Mouse (Mus musculus) embryonic facial prominence, embryonic 11.5 days (tissue): ENCODE measurements around the gene Dkkl1. TPM values are rescaled to one million over a fixed set of nuclear protein-coding genes. Genes with fewer than 3 reads are reported as not detected.
"Not testable (repeated sequence)": the region's sequence is repeated elsewhere in the genome, so short reads cannot be mapped to it uniquely, and the experiment has no call there.

Experiments
- ATAC-seq: fragments of 200-750 bp; cut with Nextera tagmentation; replicated peaks from 2 replicates; pipeline ENCODE4 v1.8.0; 2017; ENCODE audit warnings: low read depth; ENCODE audit not compliant: insufficient number of reproducible peaks, low FRiP score, low TSS enrichment
- DNase-seq: peaks from one replicate; pipeline ENCODE4 v3.0.0-alpha.2; 2015; ENCODE audit warnings: low spot score
- H3K27ac ChIP-seq: fragments of 300-500 bp; sonication (generic); replicated peaks from 2 replicates; pipeline ENCODE4 v1.5.1; 2014; ENCODE audit warnings: mild to moderate bottlenecking, low read depth, low read length, control low read depth
- H3K27me3 ChIP-seq: fragments of 300-500 bp; sonication (generic); 2 replicates; pipeline ENCODE4 v1.6.1; 2014; ENCODE audit warnings: mild to moderate bottlenecking, low read length, moderate library complexity, mixed read lengths; ENCODE audit not compliant: control insufficient read depth, insufficient read depth
- H3K36me3 ChIP-seq: fragments of 300-500 bp; sonication (generic); replicated peaks from 2 replicates; pipeline ENCODE4 v1.6.1; 2014; ENCODE audit warnings: low read depth, mild to moderate bottlenecking, low read length, moderate library complexity, mixed read lengths; ENCODE audit not compliant: control insufficient read depth, insufficient read depth
- H3K4me1 ChIP-seq: fragments of 300-500 bp; sonication (generic); 2 replicates; pipeline ENCODE4 v1.6.1; 2014; ENCODE audit warnings: low read length, mixed read lengths; ENCODE audit not compliant: control insufficient read depth, insufficient read depth
- H3K4me2 ChIP-seq: fragments of 300-500 bp; sonication (generic); 2 replicates; pipeline ENCODE4 v1.6.1; 2014; ENCODE audit warnings: low read depth, mild to moderate bottlenecking, control low read depth, low read length, moderate library complexity
- H3K4me3 ChIP-seq: fragments of 300-500 bp; sonication (generic); 2 replicates; pipeline ENCODE4 v1.5.1; 2014; ENCODE audit warnings: low read depth, low read length, control low read depth
- H3K9ac ChIP-seq: fragments of 300-500 bp; sonication (generic); replicated peaks from 2 replicates; pipeline ENCODE4 v1.6.1; 2014; ENCODE audit warnings: mild to moderate bottlenecking, control low read depth, low read length
- H3K9me3 ChIP-seq: fragments of 300-500 bp; sonication (generic); replicated peaks from 2 replicates; pipeline ENCODE4 v1.6.1; 2016; ENCODE audit warnings: mild to moderate bottlenecking, low read length, inconsistent platforms, mixed read lengths; ENCODE audit not compliant: control insufficient read depth
- WGBS: fragments of 180-500 bp; shearing (Covaris S2); extraction: QIAGEN DNeasy Blood & Tissue Kit; methylation state at CpG from one replicate; pipeline ENCODE4 v1.1.7; 2014; 5-methylcytosine and 5-hydroxymethylcytosine counted together
- polyA plus RNA-seq: library from polyadenylated mRNA; unstranded; fragments of >200 nt; fragmentation: Nextera tagmentation; extraction: Ambion mirVana; gene quantifications from 2 replicates; pipeline ENCODE4 v1.2.1, GENCODE M21; 2014

Dkkl1 gene
- polyA plus RNA-seq: 1.8 and 2.3 TPM in 2 replicates

DNA sequence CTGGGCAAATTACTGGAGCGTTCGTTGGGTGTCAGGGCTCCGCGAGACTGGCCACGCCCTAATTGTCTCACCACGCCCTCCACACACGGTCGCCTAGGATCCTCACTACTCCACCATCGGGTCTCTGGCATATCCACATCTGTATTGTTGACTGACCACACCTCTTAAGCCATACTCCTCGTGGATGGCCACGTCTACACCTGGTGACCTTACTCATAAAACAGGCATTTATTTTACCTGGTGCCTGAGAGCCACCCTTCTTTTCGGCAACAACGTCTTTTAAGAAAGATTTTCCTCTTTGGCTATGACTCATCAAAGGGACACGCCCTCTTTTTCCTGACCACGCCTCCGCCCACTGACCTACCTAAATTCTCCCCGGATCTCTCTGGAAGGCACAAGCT is at the start of gene Dkkl1:
Gene Dkkl1 (minus strand): TSS at position 297 of the 401 bp plus-strand sequence.
- peaks cover 15% of the 10 kb centered on the region for H3K27me3 ChIP-seq
- no peak for DNase-seq
- no peak within 1 kb of the TSS; the same call in 1 of the 2 replicates for H3K4me2 ChIP-seq
- no peak for ATAC-seq
- H3K4me3 ChIP-seq: 0 out of 2 replicates have a peak within 1 kb of the TSS, but pooled peaks have one; percentile 6
- H3K9ac ChIP-seq: no peak within 1 kb of the TSS
- no peaks in the 10 kb centered on the region for H3K4me1 ChIP-seq
- H3K36me3 ChIP-seq: no peaks in the 10 kb centered on the region
- H3K9me3 ChIP-seq: no peaks in the 10 kb centered on the region
- 6% methylated on average over 17 of the region's 17 CpGs for WGBS
- no peak within 1 kb of the TSS for H3K27ac ChIP-seq

DNA sequence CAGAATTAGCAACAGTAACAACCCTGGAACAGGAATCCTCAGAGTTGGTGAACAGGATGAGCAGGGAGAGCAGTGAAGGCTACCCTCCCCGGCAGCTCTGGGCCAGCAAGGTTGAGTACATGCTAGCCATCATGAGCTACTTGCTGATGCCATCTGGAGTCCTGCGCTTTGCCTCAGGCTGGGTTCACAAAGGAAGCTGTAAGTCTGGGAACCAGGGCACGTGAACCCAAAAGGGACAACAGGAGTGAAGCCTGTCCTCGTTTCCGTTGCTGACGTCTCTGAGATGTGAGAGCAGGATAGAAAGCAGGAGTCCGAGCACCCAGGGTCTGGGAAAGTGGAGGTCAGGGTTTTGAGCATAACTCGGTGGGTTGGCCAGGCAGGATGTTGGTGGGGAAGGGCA is 47.3 kb upstream of the Dkkl1 start:
- Histone ChIP-seq H3K27ac (no peak overlapping the region), H3K27me3 (no peaks in the 10 kb centered on the region), H3K4me3 (no peak overlapping the region), H3K9ac (no peak overlapping the region), H3K36me3 (no peaks in the 10 kb centered on the region), H3K4me1 (no peaks in the 10 kb centered on the region), H3K9me3 (no peaks in the 10 kb centered on the region), H3K4me2 (no peak overlapping the region)
- DNase-seq (no peak), ATAC-seq (no peak)
- WGBS: 80% methylated on average over 8 of the region's 8 CpGs

DNA sequence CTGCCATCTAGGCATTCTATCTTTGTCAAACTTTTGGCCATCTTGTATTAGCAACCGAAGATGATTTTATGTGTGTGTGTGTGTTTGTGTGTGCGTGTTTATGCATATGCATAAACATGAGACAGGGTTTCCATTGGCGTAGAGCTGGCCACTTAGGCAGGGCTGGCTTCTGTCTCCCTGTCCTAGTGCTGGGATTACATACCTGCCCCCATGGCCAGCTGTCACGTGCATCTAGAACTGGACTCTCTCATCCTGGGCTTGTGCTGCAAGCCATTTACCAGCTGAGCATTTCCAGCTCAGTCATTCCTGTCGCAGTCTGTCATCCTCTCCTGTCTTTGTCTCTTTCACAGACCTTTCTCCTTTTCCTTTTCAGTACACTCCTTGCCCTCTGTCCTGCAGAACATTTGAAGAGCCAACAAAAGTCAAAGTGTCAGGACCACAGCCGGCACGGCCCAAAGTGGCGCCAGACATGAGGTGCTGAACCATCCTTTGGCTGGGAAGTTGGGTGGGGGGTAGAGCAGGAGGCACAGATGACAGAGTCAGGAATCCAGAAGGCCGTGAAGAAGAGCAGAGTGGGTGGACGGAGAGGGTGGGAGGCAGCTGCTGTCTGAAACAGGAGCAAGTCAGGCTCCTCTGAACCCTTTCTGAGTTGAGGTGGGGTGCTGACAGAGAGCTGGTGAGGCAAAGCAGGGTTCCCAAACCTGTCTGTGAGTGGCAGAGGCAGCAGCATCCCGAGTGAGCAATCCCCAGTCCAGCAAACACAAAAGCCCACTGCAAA is 45.3 kb upstream of the Dkkl1 start:
- H3K4me1 ChIP-seq: no peaks in the 10 kb centered on the region
- ATAC-seq (no peak), DNase-seq (no peak)
- H3K9ac ChIP-seq: no peak overlapping the region
- no peaks in the 10 kb centered on the region for H3K36me3 ChIP-seq
- H3K27ac ChIP-seq: no peak overlapping the region
- no peak overlapping the region for H3K4me2 ChIP-seq
- H3K4me3 ChIP-seq: no peak overlapping the region
- no peaks in the 10 kb centered on the region for H3K27me3 ChIP-seq
- no peaks in the 10 kb centered on the region for H3K9me3 ChIP-seq
- 65% methylated on average over 11 of the region's 11 CpGs for WGBS

DNA sequence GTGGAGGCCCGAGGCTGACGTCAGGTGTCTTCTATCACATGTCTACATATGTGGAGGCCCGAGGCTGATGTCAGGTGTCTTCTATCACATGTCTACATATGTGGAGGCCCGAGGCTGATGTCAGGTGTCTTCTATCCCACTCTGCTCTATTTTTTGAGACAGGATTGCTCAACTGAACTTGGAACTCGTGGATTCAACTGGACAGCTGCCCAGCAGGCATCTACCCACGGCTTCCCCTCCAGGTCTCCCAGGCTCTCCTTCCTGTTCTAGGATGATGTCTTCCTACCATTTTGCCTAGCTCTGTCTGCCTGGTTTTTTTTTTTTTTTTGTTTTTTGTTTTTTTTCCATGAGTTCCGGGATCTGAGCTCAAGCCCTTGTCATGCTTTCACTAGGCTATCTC is 43.9 kb upstream of the Dkkl1 start:
- H3K36me3 ChIP-seq, H3K4me2 ChIP-seq, DNase-seq, H3K4me1 ChIP-seq, H3K9me3 ChIP-seq, H3K4me3 ChIP-seq, H3K27me3 ChIP-seq, H3K27ac ChIP-seq, ATAC-seq, H3K9ac ChIP-seq: not testable (repeated sequence)
- 86% methylated on average over 5 of the region's 7 CpGs for WGBS

DNA sequence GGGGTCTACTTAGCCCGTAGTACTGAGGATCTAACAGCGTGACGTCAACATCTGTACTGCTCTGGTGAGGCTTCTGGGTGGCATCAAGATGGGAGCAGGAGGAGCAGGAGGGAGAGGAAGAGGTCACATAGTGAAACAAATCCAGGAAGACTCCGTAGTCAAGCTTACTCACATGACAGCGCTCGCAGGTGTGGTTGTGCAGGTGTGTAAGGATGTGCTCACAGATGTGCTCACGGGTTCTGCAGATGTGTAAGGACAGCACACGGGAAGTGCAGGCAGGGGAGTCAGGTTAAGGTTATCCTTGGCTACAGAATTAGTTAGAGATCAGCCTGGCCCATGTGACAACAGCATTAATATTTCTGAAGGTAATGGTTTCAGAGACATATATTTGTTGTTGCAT is 41.9 kb upstream of the Dkkl1 start:
- 84% methylated on average over 8 of the region's 8 CpGs for WGBS
- no peak for DNase-seq

DNA sequence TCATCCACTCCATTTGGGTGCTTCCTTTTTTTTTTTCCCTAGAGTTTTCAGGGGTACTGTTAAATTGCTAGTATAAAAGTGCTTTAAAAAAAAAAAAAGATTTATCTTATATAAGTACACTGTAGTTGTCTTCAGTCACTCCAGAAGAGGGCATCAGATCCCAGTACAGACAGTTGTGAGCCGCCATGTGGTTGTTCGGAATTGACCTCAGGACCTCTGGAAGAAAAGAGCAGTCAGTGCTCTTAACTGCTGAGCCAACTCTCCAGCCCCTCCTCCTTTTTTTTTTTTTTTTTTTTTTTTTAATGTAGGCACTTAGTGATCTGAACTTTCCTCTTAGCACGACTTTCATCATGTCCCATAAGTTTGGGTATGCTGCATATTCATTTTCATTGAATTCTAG is 35.7 kb upstream of the Dkkl1 start:
- Histone ChIP-seq H3K4me2 (no peak overlapping the region), H3K9me3 (no peaks in the 10 kb centered on the region), H3K27ac (no peak overlapping the region), H3K36me3 (no peaks in the 10 kb centered on the region), H3K4me1 (no peaks in the 10 kb centered on the region), H3K27me3 (no peaks in the 10 kb centered on the region), H3K9ac (no peak overlapping the region), H3K4me3 (no peak overlapping the region)
- DNase-seq: no peak
- ATAC-seq: no peak
- WGBS: 37% methylated on average over 3 of the region's 3 CpGs

More for the DNA sequence above, 41.9 kb upstream of the Dkkl1 start:
- Histone ChIP-seq H3K27me3 (no peaks in the 10 kb centered on the region), H3K4me2 (no peak overlapping the region), H3K36me3 (no peaks in the 10 kb centered on the region), H3K4me1 (no peaks in the 10 kb centered on the region), H3K9ac (no peak overlapping the region), H3K4me3 (no peak overlapping the region), H3K9me3 (no peaks in the 10 kb centered on the region), H3K27ac (no peak overlapping the region)
- no peak for ATAC-seq

DNA sequence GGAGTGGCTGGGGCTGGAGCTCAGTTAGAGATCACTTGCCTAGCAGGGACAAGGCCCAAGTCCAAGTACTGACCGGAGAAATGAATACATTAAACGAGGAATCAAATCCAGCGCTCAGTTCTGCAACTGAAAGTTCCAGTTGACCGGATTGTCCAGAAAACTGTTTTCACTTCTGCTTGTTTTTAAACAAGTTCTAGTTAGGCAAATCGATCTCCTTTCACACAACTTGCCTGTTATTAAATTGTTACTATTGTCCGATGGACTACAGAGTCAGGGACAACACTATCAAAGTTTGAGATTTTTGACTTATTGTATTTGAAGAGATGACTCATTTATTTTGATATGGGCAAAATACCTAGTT is 29.4 kb upstream of the Dkkl1 start:
- H3K4me1 ChIP-seq: no peaks in the 10 kb centered on the region
- no peak for DNase-seq
- H3K4me3 ChIP-seq: no peak overlapping the region
- WGBS: 75% methylated on average over 6 of the region's 6 CpGs
- peaks cover 10% of the 10 kb centered on the region for H3K27me3 ChIP-seq
- no peak for ATAC-seq
- no peaks in the 10 kb centered on the region for H3K36me3 ChIP-seq
- H3K4me2 ChIP-seq: no peak overlapping the region
- H3K27ac ChIP-seq: no peak overlapping the region
- H3K9me3 ChIP-seq: no peaks in the 10 kb centered on the region
- no peak overlapping the region for H3K9ac ChIP-seq

DNA sequence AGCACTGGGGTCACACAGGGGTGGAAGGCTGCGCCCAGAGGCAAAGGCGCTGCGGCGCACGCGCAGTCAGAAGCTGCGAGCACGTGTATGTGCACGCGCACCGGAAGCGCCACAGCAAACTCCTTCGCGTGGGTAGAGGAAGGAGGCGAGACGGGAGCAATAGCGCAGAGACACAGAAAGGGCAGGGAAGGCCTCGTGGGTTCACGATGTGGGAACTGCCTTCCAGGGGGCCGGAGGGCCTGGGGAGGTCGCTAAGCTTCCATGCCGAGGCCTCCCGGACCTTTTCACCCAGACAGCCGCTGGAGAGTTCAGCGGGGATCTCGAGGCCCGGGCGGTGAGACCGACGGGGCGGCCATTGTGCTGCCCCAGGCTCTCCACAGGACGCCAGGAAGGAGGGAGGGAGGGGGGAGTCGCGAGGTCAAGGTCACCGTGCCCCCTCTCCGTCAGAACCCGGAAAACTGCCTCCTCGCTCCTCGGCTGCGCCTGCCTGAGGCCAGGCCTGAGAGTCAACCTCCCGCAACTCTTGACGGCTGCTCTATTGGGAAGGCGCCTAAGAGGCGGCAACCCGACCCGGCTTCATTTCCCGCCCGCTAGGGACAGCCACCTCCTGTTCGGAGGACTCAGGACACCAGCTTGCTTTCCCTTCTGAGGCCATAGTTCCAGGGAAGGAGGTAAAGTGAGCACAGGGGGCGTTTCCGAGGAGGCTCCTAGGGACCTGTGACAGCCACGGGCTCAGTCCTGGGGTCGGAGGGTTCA is 28.9 kb upstream of the Dkkl1 start, which contains the start of gene Slc6a16:
Gene Slc6a16 (plus strand): TSS at position 453 of the 756 bp plus-strand sequence.
- peak within 1 kb of the TSS; percentile 18 for H3K4me3 ChIP-seq
- peaks cover 13% of the 10 kb centered on the region for H3K27me3 ChIP-seq
- H3K27ac ChIP-seq: no peak within 1 kb of the TSS
- WGBS: 9% methylated on average over 46 of the region's 53 CpGs
- no peaks in the 10 kb centered on the region for H3K36me3 ChIP-seq
- ATAC-seq: no peak
- DNase-seq: peak; percentile 66
- H3K9ac ChIP-seq: peak within 1 kb of the TSS; percentile 47
- no peaks in the 10 kb centered on the region for H3K9me3 ChIP-seq
- H3K4me2 ChIP-seq: peak within 1 kb of the TSS; percentile 47
- no peaks in the 10 kb centered on the region for H3K4me1 ChIP-seq
